Mouse (Mus musculus) stomach, embryonic 14.5 days (tissue): Measurements from ENCODE around the gene Sft2d1. TPM values are rescaled to one million over a fixed set of nuclear protein-coding genes. Genes with fewer than 3 reads are reported as not detected.
"Not testable (repeated sequence)": the region's sequence is repeated elsewhere in the genome, so short reads cannot be mapped to it uniquely, and the experiment has no call there.

Source experiments
- ATAC-seq: fragments of 200-750 bp; cut with Nextera tagmentation; 2 replicates; pipeline ENCODE4 v1.8.0; 2017; ENCODE audit warnings: low read depth, moderate TSS enrichment; ENCODE audit not compliant: insufficient number of reproducible peaks, insufficient read depth, low FRiP score
- H3K27ac ChIP-seq: fragments of 300-500 bp; sonication (generic); 2 replicates; pipeline ENCODE4 v1.5.1; 2014; ENCODE audit warnings: mild to moderate bottlenecking, low read length, moderate library complexity, mixed read lengths
- H3K27me3 ChIP-seq: fragments of 300-500 bp; sonication (generic); 2 replicates; pipeline ENCODE4 v1.6.1; 2014; ENCODE audit warnings: low read length, control low read depth, mixed read lengths; ENCODE audit not compliant: control insufficient read depth, insufficient read depth
- H3K36me3 ChIP-seq: fragments of 300-500 bp; sonication (generic); 2 replicates; pipeline ENCODE4 v1.6.1; 2014; ENCODE audit warnings: mild to moderate bottlenecking, control low read depth, low read length, moderate library complexity, mixed read lengths; ENCODE audit not compliant: control insufficient read depth, insufficient read depth
- H3K4me1 ChIP-seq: fragments of 300-500 bp; sonication (generic); 2 replicates; pipeline ENCODE4 v1.6.1; 2014; ENCODE audit warnings: low read length, control low read depth, mixed read lengths; ENCODE audit not compliant: control insufficient read depth, insufficient read depth
- H3K4me2 ChIP-seq: fragments of 300-500 bp; sonication (generic); replicated peaks from 2 replicates; pipeline ENCODE4 v1.6.1; 2014; ENCODE audit warnings: low read depth, low read length, control low read depth
- H3K4me3 ChIP-seq: fragments of 300-500 bp; sonication (generic); 2 replicates; pipeline ENCODE4 v1.5.1; 2014; ENCODE audit warnings: low read depth, low read length, control low read depth
- H3K9ac ChIP-seq: fragments of 300-500 bp; sonication (generic); replicated peaks from 2 replicates; pipeline ENCODE4 v1.6.1; 2014; ENCODE audit warnings: low read depth, mild to moderate bottlenecking, control low read depth, low read length, moderate library complexity, mixed read lengths
- H3K9me3 ChIP-seq: fragments of 300-500 bp; sonication (generic); 2 replicates; pipeline ENCODE4 v1.6.1; 2016; ENCODE audit warnings: low read depth, low read length, control low read depth; ENCODE audit not compliant: control insufficient read depth
- WGBS: fragments of 180-500 bp; shearing (Covaris S2); extraction: QIAGEN DNeasy Blood & Tissue Kit; methylation state at CpG from one replicate; pipeline ENCODE4 v1.1.7; 2014; 5-methylcytosine and 5-hydroxymethylcytosine counted together
- polyA plus RNA-seq: library from polyadenylated mRNA; unstranded; fragments of >200 nt; fragmentation: Nextera tagmentation; extraction: Ambion mirVana; gene quantifications from 2 replicates; pipeline ENCODE4 v1.2.1, GENCODE M21; 2014

Sft2d1 gene
- polyA plus RNA-seq, 1 experiment from 2014 or later, result 77.2 TPM

DNA sequence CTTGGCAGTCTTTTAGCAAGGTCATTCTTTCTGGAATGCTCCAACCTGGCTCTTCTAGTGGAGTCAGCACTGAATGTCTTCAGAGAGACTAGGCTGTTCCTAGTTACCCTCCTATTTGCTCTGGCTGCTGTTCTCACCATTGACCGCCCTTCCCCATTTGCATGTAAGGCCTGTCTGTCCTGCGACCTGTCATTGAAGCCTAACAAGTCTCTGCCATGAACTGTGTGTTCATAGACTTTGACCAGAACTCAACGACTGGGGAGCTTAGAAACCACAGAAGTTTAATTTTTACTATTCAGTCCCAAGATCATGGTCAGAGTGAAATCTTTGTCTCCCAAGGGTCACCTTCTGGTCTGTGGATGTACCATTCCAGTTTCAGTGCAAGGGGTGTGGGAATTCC, 3.1 kb downstream of the Sft2d1 start:
- H3K27ac ChIP-seq, result no peak overlapping the region

GRCm38 (mm10) chr17:8316251-8316650, 5.3 kb downstream of the Sft2d1 start:
- H3K27ac ChIP-seq, result no peak overlapping the region
- no peak overlapping the region for H3K9ac ChIP-seq
- no peak for ATAC-seq
- H3K4me3 ChIP-seq, result no peak overlapping the region
- H3K4me1 ChIP-seq, result no peaks in the 10 kb centered on the region
- H3K9me3 ChIP-seq, result no peaks in the 10 kb centered on the region
- H3K4me2 ChIP-seq, result no peak overlapping the region
- WGBS, result 81% methylated on average over 1 of the region's 1 CpGs
- H3K27me3 ChIP-seq, result no peaks in the 10 kb centered on the region
- no peaks in the 10 kb centered on the region for H3K36me3 ChIP-seq

More for the DNA sequence above, 3.1 kb downstream of the Sft2d1 start:
- H3K9me3 ChIP-seq, result no peaks in the 10 kb centered on the region
- 85% methylated on average over 3 of the region's 3 CpGs for WGBS
- no peak for ATAC-seq
- H3K27me3 ChIP-seq, result no peaks in the 10 kb centered on the region
- no peaks in the 10 kb centered on the region for H3K4me1 ChIP-seq
- H3K9ac ChIP-seq, result no peak overlapping the region
- H3K4me3 ChIP-seq, result no peak overlapping the region
- H3K4me2 ChIP-seq, result no peak overlapping the region
- H3K36me3 ChIP-seq, result no peaks in the 10 kb centered on the region

DNA sequence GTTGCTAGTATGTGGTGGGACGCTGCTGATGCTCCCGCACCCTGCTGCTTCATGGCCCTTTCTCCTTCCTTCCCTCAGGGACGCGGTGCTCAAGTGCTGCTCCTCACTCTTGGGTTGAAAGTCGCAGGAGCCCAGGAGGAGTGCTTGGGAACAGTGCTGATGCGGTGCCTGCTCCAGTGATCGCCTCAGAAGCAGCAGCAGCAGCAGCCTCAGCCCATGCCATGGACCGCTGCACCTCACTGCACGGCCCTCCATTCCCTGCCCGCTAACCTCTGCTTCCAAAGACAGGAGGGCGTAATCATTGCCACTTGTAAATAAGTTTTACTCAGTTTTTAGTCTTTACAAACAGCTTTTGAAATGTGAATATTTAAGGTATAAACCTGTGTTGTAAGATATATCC, 16.0 kb downstream of the Sft2d1 start:
- 94% methylated on average over 10 of the region's 11 CpGs for WGBS
- not testable (repeated sequence) for H3K27ac ChIP-seq, H3K27me3 ChIP-seq, ATAC-seq, H3K4me2 ChIP-seq, H3K4me3 ChIP-seq, H3K9me3 ChIP-seq, H3K36me3 ChIP-seq, H3K9ac ChIP-seq, H3K4me1 ChIP-seq

DNA sequence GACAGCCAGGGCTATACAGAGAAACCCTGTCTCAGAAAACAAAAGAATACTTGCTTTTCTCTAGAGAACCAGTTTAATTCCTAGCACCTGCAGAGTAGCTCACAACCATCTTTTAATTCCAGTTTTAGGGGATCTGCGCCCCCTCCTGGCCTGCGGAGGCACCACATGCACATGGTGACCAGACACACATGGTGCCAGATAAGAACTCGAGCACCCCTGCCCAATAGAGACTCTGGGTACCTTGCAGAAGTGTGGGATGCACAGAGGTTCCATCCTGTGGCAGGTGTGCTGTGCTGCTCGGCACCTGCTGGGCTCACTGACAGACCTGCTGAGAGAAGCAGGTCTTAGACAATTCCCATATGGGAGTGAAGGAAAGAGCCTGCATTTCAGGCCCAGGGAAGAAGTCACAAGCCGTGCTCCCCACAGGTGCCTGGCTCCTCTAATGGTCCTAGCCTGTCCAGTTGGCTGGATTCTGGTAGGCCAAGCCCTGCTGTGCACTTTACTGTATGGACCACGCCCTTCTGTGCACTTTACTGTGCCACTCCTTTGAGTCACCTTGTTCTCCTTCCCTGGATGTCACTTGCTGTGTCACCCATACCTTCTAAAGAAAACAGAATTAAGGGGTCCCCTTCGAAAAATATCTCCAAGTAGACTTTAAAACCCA, 17.7 kb downstream of the Sft2d1 start:
- H3K36me3 ChIP-seq, result no peaks in the 10 kb centered on the region; the same call in 1 of the 2 replicates
- no peak overlapping the region for H3K4me2 ChIP-seq
- 74% methylated on average over 7 of the region's 7 CpGs for WGBS
- no peaks in the 10 kb centered on the region for H3K9me3 ChIP-seq
- no peaks in the 10 kb centered on the region for H3K4me1 ChIP-seq
- no peaks in the 10 kb centered on the region for H3K27me3 ChIP-seq
- H3K9ac ChIP-seq, result no peak overlapping the region
- no peak for ATAC-seq
- H3K27ac ChIP-seq, result no peak overlapping the region
- H3K4me3 ChIP-seq, result no peak overlapping the region

- H3K9me3 ChIP-seq, result no peaks in the 10 kb centered on the region
- H3K4me3 ChIP-seq, result no peak overlapping the region
- no peak overlapping the region for H3K9ac ChIP-seq
- WGBS, result 70% methylated on average over 5 of the region's 5 CpGs
- no peaks in the 10 kb centered on the region; the same call in 1 of the 2 replicates for H3K36me3 ChIP-seq
- H3K27ac ChIP-seq, result no peak overlapping the region
- ATAC-seq, result no peak
- H3K27me3 ChIP-seq, result no peaks in the 10 kb centered on the region
- H3K4me2 ChIP-seq, result no peak overlapping the region
- no peaks in the 10 kb centered on the region for H3K4me1 ChIP-seq
Measured at GRCm38 (mm10) chr17:8330602-8331001, 19.7 kb downstream of the Sft2d1 start.

GRCm38 (mm10) chr17:8337159-8337558, 26.3 kb downstream of the Sft2d1 start, which contains the start of gene Prr18:
Gene Prr18 (plus strand): TSS chr17:8337459.
- not testable (repeated sequence) for H3K4me2 ChIP-seq, H3K4me3 ChIP-seq, H3K9ac ChIP-seq, H3K36me3 ChIP-seq, H3K9me3 ChIP-seq, ATAC-seq, H3K27ac ChIP-seq
- Histone ChIP-seq H3K4me1 (peaks cover 12% of the 10 kb centered on the region; the same call in 1 of the 2 replicates), H3K27me3 (peaks cover 26% of the 10 kb centered on the region)
- WGBS, result 100% methylated on average over 1 of the region's 5 CpGs

- peaks cover 12% of the 10 kb centered on the region; the same call in 1 of the 2 replicates for H3K4me1 ChIP-seq
- no peak overlapping the region for H3K27ac ChIP-seq
- peak overlapping the region; percentile 53; the same call in 1 of the 2 replicates for H3K4me3 ChIP-seq
- ATAC-seq, result no peak
- peaks cover 27% of the 10 kb centered on the region for H3K27me3 ChIP-seq
- 30% methylated on average over 8 of the region's 8 CpGs for WGBS
- no peak overlapping the region for H3K9ac ChIP-seq
- H3K36me3 ChIP-seq, result no peaks in the 10 kb centered on the region
- H3K9me3 ChIP-seq, result no peaks in the 10 kb centered on the region
- peak overlapping the region; percentile 100 for H3K4me2 ChIP-seq
Measured at GRCm38 (mm10) chr17:8339666-8340374, 28.9 kb downstream of the Sft2d1 start.

GRCm38 (mm10) chr17:8340407-8341359, 29.8 kb downstream of the Sft2d1 start:
- Histone ChIP-seq H3K9ac (peak overlapping the region; percentile 33), H3K4me2 (peak overlapping the region; percentile 100), H3K9me3 (no peaks in the 10 kb centered on the region), H3K4me1 (peaks cover 12% of the 10 kb centered on the region; the same call in 1 of the 2 replicates), H3K27ac (no peak overlapping the region), H3K36me3 (no peaks in the 10 kb centered on the region), H3K4me3 (peak overlapping the region; percentile 53), H3K27me3 (peaks cover 27% of the 10 kb centered on the region)
- 0% methylated on average over 37 of the region's 92 CpGs for WGBS
- peak; percentile 54 for ATAC-seq
